Mouse (Mus musculus) embryo, embryonic 11.5 days (tissue): ENCODE results near the gene Gm28048.

Experiments
- DNase-seq: peaks from one replicate; pipeline ENCODE4 v3.0.0-alpha.2; 2012; ENCODE audit warnings: low read depth, low spot score

Gm28048 gene

GRCm38 (mm10) chr11:22809465-22810096, 172.3 kb downstream of the Gm28048 start:
- no peak for DNase-seq

- no peak for DNase-seq
Measured at GRCm38 (mm10) chr11:22808040-22808439, 173.8 kb downstream of the Gm28048 start.

- no peak for DNase-seq
Measured at GRCm38 (mm10) chr11:22805171-22805570, 176.7 kb downstream of the Gm28048 start.

GRCm38 (mm10) chr11:22799987-22800424, 181.9 kb downstream of the Gm28048 start:
- no peak for DNase-seq

- DNase-seq = no peak
Measured at GRCm38 (mm10) chr11:22798916-22799315, 183.0 kb downstream of the Gm28048 start.

- DNase-seq = no peak
Measured at GRCm38 (mm10) chr11:22794734-22795133, 187.2 kb downstream of the Gm28048 start.

- no peak for DNase-seq
Measured at GRCm38 (mm10) chr11:22793881-22794203, 188.0 kb downstream of the Gm28048 start.

GRCm38 (mm10) chr11:22793176-22793880, 188.6 kb downstream of the Gm28048 start:
- DNase-seq = no peak

GRCm38 (mm10) chr11:22792149-22792548, 189.7 kb downstream of the Gm28048 start:
- no peak for DNase-seq

GRCm38 (mm10) chr11:22791726-22792125, 190.2 kb downstream of the Gm28048 start:
- DNase-seq = no peak

- DNase-seq = no peak
Measured at GRCm38 (mm10) chr11:22787833-22788232, 194.1 kb downstream of the Gm28048 start.
